Mouse (Mus musculus) retina, adult 2 months (tissue): ENCODE data around the gene Lrrc3b.
A peak's percentile ranks its signal among the peaks of the same experiment; 100 is the strongest.

ENCODE experiments used
- DNase-seq: peaks from one replicate; pipeline ENCODE4 v3.0.0-alpha.2; 2012; ENCODE audit warnings: low read depth, low spot score

Gene Lrrc3b

GRCm38 (mm10) chr14:15438485-15439157, at the start of gene Lrrc3b:
Lrrc3b (minus strand) TSS chr14:15438987.
- DNase-seq: no peak

- DNase-seq: no peak
These were observed 38.9 kb upstream of the Lrrc3b start for GRCm38 (mm10) chr14:15477668-15478067.

GRCm38 (mm10) chr14:15438096-15438484, 697 bp downstream of the Lrrc3b start:
- no peak for DNase-seq

- no peak for DNase-seq
These were observed 1.3 kb downstream of the Lrrc3b start for GRCm38 (mm10) chr14:15437501-15437941.

- DNase-seq: no peak
These were observed 1.7 kb downstream of the Lrrc3b start for GRCm38 (mm10) chr14:15437046-15437445.

GRCm38 (mm10) chr14:15436586-15436985, 2.2 kb downstream of the Lrrc3b start:
- no peak for DNase-seq

- DNase-seq: no peak
These were observed 6.4 kb downstream of the Lrrc3b start for GRCm38 (mm10) chr14:15432396-15432795.

- DNase-seq: no peak
These were observed 17.2 kb downstream of the Lrrc3b start for GRCm38 (mm10) chr14:15421624-15422023.

- no peak for DNase-seq
These were observed 27.9 kb downstream of the Lrrc3b start for GRCm38 (mm10) chr14:15410686-15411534.

- no peak for DNase-seq
These were observed 53.3 kb downstream of the Lrrc3b start for GRCm38 (mm10) chr14:15385536-15385935.

- no peak for DNase-seq
These were observed 53.8 kb downstream of the Lrrc3b start for GRCm38 (mm10) chr14:15384972-15385371.

GRCm38 (mm10) chr14:15384532-15384931, 54.3 kb downstream of the Lrrc3b start:
- no peak for DNase-seq

GRCm38 (mm10) chr14:15383133-15383532, 55.7 kb downstream of the Lrrc3b start:
- DNase-seq: no peak

GRCm38 (mm10) chr14:15377368-15377767, 61.4 kb downstream of the Lrrc3b start:
- no peak for DNase-seq

- DNase-seq: no peak
These were observed 62.0 kb downstream of the Lrrc3b start for GRCm38 (mm10) chr14:15376786-15377185.

- no peak for DNase-seq
These were observed 64.5 kb downstream of the Lrrc3b start for GRCm38 (mm10) chr14:15374271-15374670.

- DNase-seq: no peak
These were observed 65.8 kb downstream of the Lrrc3b start for GRCm38 (mm10) chr14:15372985-15373384.

GRCm38 (mm10) chr14:15365045-15365444, 73.7 kb downstream of the Lrrc3b start:
- DNase-seq: no peak

- no peak for DNase-seq
These were observed 78.9 kb downstream of the Lrrc3b start for GRCm38 (mm10) chr14:15359893-15360292.

- DNase-seq: no peak
These were observed 79.7 kb downstream of the Lrrc3b start for GRCm38 (mm10) chr14:15359134-15359533.

- peak; percentile 30 for DNase-seq
These were observed 83.3 kb downstream of the Lrrc3b start for GRCm38 (mm10) chr14:15355512-15355911.

GRCm38 (mm10) chr14:15354299-15354698, 84.5 kb downstream of the Lrrc3b start:
- DNase-seq: no peak

- no peak for DNase-seq
These were observed 105.7 kb downstream of the Lrrc3b start for GRCm38 (mm10) chr14:15333130-15333529.
